In the genomic region with DNA sequence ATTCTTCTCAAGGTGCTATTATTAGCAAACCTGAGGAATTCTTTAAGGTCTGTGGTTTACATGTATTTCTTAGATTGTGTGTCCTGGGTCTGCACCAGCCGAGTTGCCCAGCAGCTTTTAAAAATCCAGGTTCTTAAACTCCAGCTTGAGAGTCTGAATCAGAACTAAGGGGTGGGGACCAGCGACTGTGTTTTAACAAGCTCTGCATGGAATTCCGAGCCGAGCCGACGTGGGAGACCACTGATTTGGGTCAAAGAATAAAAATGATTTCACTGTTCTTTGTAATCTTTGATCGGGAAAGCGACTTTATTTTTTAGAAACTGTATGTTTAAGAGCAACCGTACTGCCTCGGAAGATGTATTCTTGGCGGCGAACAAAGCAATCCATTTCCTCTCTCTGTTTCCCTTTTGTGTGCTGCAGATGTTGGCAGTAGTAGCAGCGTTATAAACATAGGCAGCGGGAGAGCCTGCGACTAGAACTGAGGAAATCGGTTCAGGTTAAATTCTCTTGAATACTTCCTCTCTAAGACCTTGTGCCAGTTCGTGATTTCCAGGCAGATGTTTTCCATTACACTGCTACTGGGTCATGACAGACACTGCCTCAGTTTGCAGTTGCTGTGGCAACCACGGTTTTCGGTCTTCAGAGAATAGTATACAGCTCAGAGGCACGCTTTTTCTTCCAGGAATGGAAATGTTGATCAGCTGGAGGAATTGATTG, we compare ENCODE assay signal across 7 mouse cellular contexts. TPM values are rescaled to one million over a fixed set of nuclear protein-coding genes. Genes with fewer than 3 reads are reported as not detected.
DNase-seq lines count a peak whose midpoint lies in the region; ATAC-seq and TF ChIP-seq lines count a peak whose summit lies in the region.

No protein-coding gene starts in this region.

- 24% methylated on average over 20 of the region's 20 CpGs for WGBS in intestine, embryonic 14.5 days
- 22% methylated on average over 20 of the region's 20 CpGs for WGBS in liver, embryonic 14.5 days (ENCODE audit: insufficient replicate concordance)
- 54% methylated on average over 20 of the region's 20 CpGs for WGBS in neural tube, embryonic 11.5 days

- peak; percentile 68 for DNase-seq in NIH3T3 (ENCODE audit: low read depth)
- peak; percentile 54 for DNase-seq in intestine, embryonic 14.5 days (ENCODE audit: low spot score)
- no peak for DNase-seq in liver, embryonic 14.5 days (ENCODE audit: low read depth in 3 of 3, low spot score in 3 of 3)
- peak; percentile 61 for DNase-seq in neural tube, embryonic 11.5 days (ENCODE audit: low spot score)
- no peak for DNase-seq in testis, postnatal 14 days (ENCODE audit: low spot score)

- peak overlapping the region; percentile 57 for H3K27ac ChIP-seq in intestine, embryonic 14.5 days (ENCODE audit: low read depth)
- H3K27ac ChIP-seq in liver, embryonic 14.5 days: no peak overlapping the region; the same call in 1 of the 2 replicates
- no peak overlapping the region for H3K27ac ChIP-seq in neural tube, embryonic 11.5 days (ENCODE audit: low read depth, low read length)

- peak overlapping the region; percentile 27 for H3K4me3 ChIP-seq in intestine, embryonic 14.5 days (ENCODE audit: low read depth, low read length)
- H3K4me3 ChIP-seq in liver, embryonic 14.5 days (ENCODE audit: insufficient read depth in 1 of 2, low read depth in 2 of 2, low read length in 2 of 2): peak overlapping the region in 1 of 2 experiments; percentile 23; a peak in 2 of 4 replicates
- no peak overlapping the region for H3K4me3 ChIP-seq in neural tube, embryonic 11.5 days (ENCODE audit: low read depth, low read length)

- H3K4me2 ChIP-seq in intestine, embryonic 14.5 days (ENCODE audit: low read length): peak overlapping the region; percentile 46
- peak overlapping the region; percentile 38 for H3K4me2 ChIP-seq in liver, embryonic 14.5 days (ENCODE audit: low read depth)
- H3K4me2 ChIP-seq in neural tube, embryonic 11.5 days (ENCODE audit: low read depth): no peak overlapping the region

- no peaks in the 10 kb centered on the region for H3K27me3 ChIP-seq in intestine, embryonic 14.5 days (replicated peaks; ENCODE audit: control insufficient read depth, insufficient read depth, low read length)
- H3K27me3 ChIP-seq in liver, embryonic 14.5 days (ENCODE audit: control insufficient read depth, insufficient read depth, low read length): no peaks in the 10 kb centered on the region
- H3K27me3 ChIP-seq in neural tube, embryonic 11.5 days (ENCODE audit: control insufficient read depth, insufficient read depth, low read length): no peaks in the 10 kb centered on the region

- peak; percentile 92 for ATAC-seq in common myeloid progenitor, adult 5-6 weeks (replicated peaks; ENCODE audit: low read depth, poor library complexity, severe bottlenecking)
- peak; percentile 76 for ATAC-seq in granulocyte monocyte progenitor cell, adult 5-6 weeks (replicated peaks; ENCODE audit: poor library complexity, severe bottlenecking)
- 0 out of 2 replicates have a peak, but pooled peaks have one; percentile 27 for ATAC-seq in intestine, embryonic 14.5 days (replicated peaks; ENCODE audit: low FRiP score, low TSS enrichment, low read depth)
- ATAC-seq in liver, embryonic 14.5 days (ENCODE audit: insufficient read depth): no peak
- ATAC-seq in neural tube, embryonic 11.5 days (ENCODE audit: insufficient read depth, low FRiP score, low TSS enrichment): 0 out of 2 replicates have a peak, but pooled peaks have one; percentile 31

- H3K9me3 ChIP-seq in intestine, embryonic 14.5 days (ENCODE audit: control insufficient read depth, low read length): no peaks in the 10 kb centered on the region
- no peaks in the 10 kb centered on the region for H3K9me3 ChIP-seq in liver, embryonic 14.5 days (ENCODE audit: control insufficient read depth, low read length)
- H3K9me3 ChIP-seq in neural tube, embryonic 11.5 days (ENCODE audit: control insufficient read depth, low read length): no peaks in the 10 kb centered on the region

- no peak for TF ChIP-seq EP300 in liver, embryonic 14.5 days (IDR thresholded peaks at IDR 0.05; ENCODE audit: low read depth)

- no peaks in the 10 kb centered on the region for H3K36me3 ChIP-seq in intestine, embryonic 14.5 days (ENCODE audit: control insufficient read depth, insufficient read depth, low read length)
- no peaks in the 10 kb centered on the region for H3K36me3 ChIP-seq in liver, embryonic 14.5 days (replicated peaks; ENCODE audit: control insufficient read depth, insufficient read depth, low read depth)
- no peaks in the 10 kb centered on the region for H3K36me3 ChIP-seq in neural tube, embryonic 11.5 days (ENCODE audit: control insufficient read depth, insufficient read depth, low read length)

- H3K4me1 ChIP-seq in intestine, embryonic 14.5 days (replicated peaks; ENCODE audit: control insufficient read depth, insufficient read depth, low read length): peaks cover 12% of the 10 kb centered on the region; the same call in 1 of the 2 replicates
- peaks cover 42% of the 10 kb centered on the region in 2 experiments for H3K4me1 ChIP-seq in liver, embryonic 14.5 days (replicated peaks; ENCODE audit: control insufficient read depth in 2 of 2, insufficient read depth in 2 of 2, low read length in 1 of 2)
- H3K4me1 ChIP-seq in neural tube, embryonic 11.5 days (ENCODE audit: control insufficient read depth, insufficient read depth, low read length): no peaks in the 10 kb centered on the region

- no peak for TF ChIP-seq CTCF in liver, embryonic 14.5 days (IDR thresholded peaks at IDR 0.05; ENCODE audit: low read depth)

- H3K9ac ChIP-seq in intestine, embryonic 14.5 days (ENCODE audit: low read length): 0 out of 2 replicates have a peak overlapping the region, but pooled peaks have one; percentile 27
- H3K9ac ChIP-seq in liver, embryonic 14.5 days (replicated peaks): 0 out of 2 replicates have a peak overlapping the region, but pooled peaks have one; percentile 24
- no peak overlapping the region; the same call in 1 of the 2 replicates for H3K9ac ChIP-seq in neural tube, embryonic 11.5 days (ENCODE audit: low read length)

RNA-seq across cellular contexts. Expression of a gene that starts 27.3 kb away (rescaled TPM):
- not detected in 2 replicates for total RNA-seq in common myeloid progenitor, adult 5-6 weeks (2017)
- total RNA-seq in granulocyte monocyte progenitor cell, adult 5-6 weeks (2014; fragmentation: Nextera tagmentation): not detected in 2 replicates
- total RNA-seq in granulocyte monocyte progenitor cell, adult 5-6 weeks (2017): not detected in 2 replicates
- 2.8 and 3.1 TPM in 2 replicates for polyA plus RNA-seq in intestine, embryonic 14.5 days (2014; fragmentation: Nextera tagmentation; extraction: Ambion mirVana)
- 0.02 and 0.05 TPM in 2 replicates for polyA plus RNA-seq in liver, embryonic 14.5 days (2012; rRNA removed)
- polyA plus RNA-seq in liver, embryonic 14.5 days (2014; fragmentation: Nextera tagmentation; extraction: Ambion mirVana): 0.13 TPM in 1 of 2 replicates, not detected in the other
- polyA plus RNA-seq in neural tube, embryonic 11.5 days (2014; fragmentation: Nextera tagmentation; extraction: Ambion mirVana): 15.5 and 16.7 TPM in 2 replicates

Comparison
In these comparisons a context has a peak if more than half of its experiments do, and no peak if none do; other contexts are left out.
1. DNase-seq: peak in NIH3T3 (single experiment), intestine, embryonic 14.5 days (single experiment) and neural tube, embryonic 11.5 days (single experiment); none in liver, embryonic 14.5 days (0 of 3) and testis, postnatal 14 days (single experiment).